Mouse (Mus musculus): ENCODE results near the gene Pcbd2. TPM values are rescaled to one million over a fixed set of nuclear protein-coding genes. Genes with fewer than 3 reads are reported as not detected.

Pcbd2 gene
- 14.3 and 26.3 TPM in 2 replicates for total RNA-seq (2023)

GRCm38 (mm10) chr13:55727120-55727838, at the start of gene Pcbd2:
Gene Pcbd2, plus strand, starts transcription at chr13:55727368.

GRCm38 (mm10) chr13:55692535-55693242, 34.5 kb upstream of the Pcbd2 start, which contains the start of gene B230219D22Rik:
Gene B230219D22Rik, plus strand, starts transcription at chr13:55693124.

GRCm38 (mm10) chr13:55714501-55715166, 12.5 kb upstream of the Pcbd2 start, which contains the start of gene Txndc15:
Gene Txndc15, plus strand, starts transcription at chr13:55714650.

GRCm38 (mm10) chr13:55784268-55784667, 57.1 kb downstream of the Pcbd2 start, which contains the start of gene Catsper3:
Gene Catsper3, plus strand, starts transcription at chr13:55784568.

Other genes with a start within 250 kb of the Pcbd2 start
- gene Dbn1, start 239.3 kb upstream of the Pcbd2 start, total RNA-seq (2023), result 0.43 and 0.66 TPM in 2 replicates
- 146 and 160 TPM in 2 replicates for gene Pdlim7, start 213.7 kb upstream of the Pcbd2 start, total RNA-seq (2023)
- 348 and 397 TPM in 2 replicates for gene Dok3, start 198.1 kb upstream of the Pcbd2 start, total RNA-seq (2023)
- 32.7 and 44.4 TPM in 2 replicates for gene Ddx41, start 190.7 kb upstream of the Pcbd2 start, total RNA-seq (2023)
- gene Fam193b, start 156.2 kb upstream of the Pcbd2 start, total RNA-seq (2023), result 81.4 and 127 TPM in 2 replicates
- gene Tmed9, start 153.6 kb upstream of the Pcbd2 start, total RNA-seq (2023), result 58.1 and 75.4 TPM in 2 replicates
- 12.2 and 16.8 TPM in 2 replicates for gene B4galt7, start 127.5 kb upstream of the Pcbd2 start, total RNA-seq (2023)
- gene Caml, start 104.4 kb upstream of the Pcbd2 start, total RNA-seq (2023), result 9.2 and 9.3 TPM in 2 replicates
- 31.7 and 44.7 TPM in 2 replicates for gene Ddx46, start 92.3 kb upstream of the Pcbd2 start, total RNA-seq (2023)
- 21.5 and 27.9 TPM in 2 replicates for gene B230219D22Rik, start 34.2 kb upstream of the Pcbd2 start, total RNA-seq (2023)
- 12.4 and 15.4 TPM in 2 replicates for gene Txndc15, start 12.7 kb upstream of the Pcbd2 start, total RNA-seq (2023)
- gene Catsper3, start 57.2 kb downstream of the Pcbd2 start, total RNA-seq (2023), result not detected in 2 replicates
- gene Pitx1, start 108.8 kb downstream of the Pcbd2 start, total RNA-seq (2023), result not detected in 2 replicates

Measured in neutrophil, adult 65 days (primary cell).